Mouse (Mus musculus) intestine, embryonic 14.5 days (tissue): ENCODE results near the gene Myo1c. TPM values are rescaled to one million over a fixed set of nuclear protein-coding genes. Genes with fewer than 3 reads are reported as not detected.

ENCODE experiments used
- polyA plus RNA-seq: library from polyadenylated mRNA; unstranded; fragments of >200 nt; fragmentation: Nextera tagmentation; extraction: Ambion mirVana; gene quantifications from 2 replicates; pipeline ENCODE4 v1.2.1, GENCODE M21; 2014

Gene Myo1c
- polyA plus RNA-seq, 1 experiment from 2014 or later: 41.7 TPM

Other genes starting within 250 kb of the Myo1c start
- 42.0 and 47.1 TPM in 2 replicates for gene Serpinf1, start 227.8 kb upstream of the Myo1c start, polyA plus RNA-seq
- gene Serpinf2, start 210.9 kb upstream of the Myo1c start, polyA plus RNA-seq: 6.8 and 8.4 TPM in 2 replicates
- gene Wdr81, start 195.8 kb upstream of the Myo1c start, polyA plus RNA-seq: 4.7 and 5.9 TPM in 2 replicates
- 22.4 and 23.1 TPM in 2 replicates for gene Tlcd2, start 188.8 kb upstream of the Myo1c start, polyA plus RNA-seq
- 86.9 and 88.7 TPM in 2 replicates for gene Prpf8, start 163.7 kb upstream of the Myo1c start, polyA plus RNA-seq
- 0.43 and 0.65 TPM in 2 replicates for gene Rilp, start 140.4 kb upstream of the Myo1c start, polyA plus RNA-seq
- 5.4 and 6.0 TPM in 2 replicates for gene Scarf1, start 137.0 kb upstream of the Myo1c start, polyA plus RNA-seq
- gene Slc43a2, start 118.8 kb upstream of the Myo1c start, polyA plus RNA-seq: 3.5 and 4.8 TPM in 2 replicates
- 76.2 and 82.1 TPM in 2 replicates for gene Pitpna, start 62.4 kb upstream of the Myo1c start, polyA plus RNA-seq
- gene Inpp5k, start 19.5 kb upstream of the Myo1c start, polyA plus RNA-seq: 23.7 and 25.1 TPM in 2 replicates
- 101 and 106 TPM in 2 replicates for gene Crk, start 28.8 kb downstream of the Myo1c start, polyA plus RNA-seq
- gene Ywhae, start 82.4 kb downstream of the Myo1c start, polyA plus RNA-seq: 888 and 941 TPM in 2 replicates
- 2.2 and 2.6 TPM in 2 replicates for gene Doc2b, start 145.5 kb downstream of the Myo1c start, polyA plus RNA-seq